Mouse (Mus musculus): ENCODE measurements around the gene Dnajb8. TPM values are rescaled to one million over a fixed set of nuclear protein-coding genes. Genes with fewer than 3 reads are reported as not detected.

Gene Dnajb8
- polyA plus RNA-seq, 1 experiment from 2014 or later, result not detected

DNA sequence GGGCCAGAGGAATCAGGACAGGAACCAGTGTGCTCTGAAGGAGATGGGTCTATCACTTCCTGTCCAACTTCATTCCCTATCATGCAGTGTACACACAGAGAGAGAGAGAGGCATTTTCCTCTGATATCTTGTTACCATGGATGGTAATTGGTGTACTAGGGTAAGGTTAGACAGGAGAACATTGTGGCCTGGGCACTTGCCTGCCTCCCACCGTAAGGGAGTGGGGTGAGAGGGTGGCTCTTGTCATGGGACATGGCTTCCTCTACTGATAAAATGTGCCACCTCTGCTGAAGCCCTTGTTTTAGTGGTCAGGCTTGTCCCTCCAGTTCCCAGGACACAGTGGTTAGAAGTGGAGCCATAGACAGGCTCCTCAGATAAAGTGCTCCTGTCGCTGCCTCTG, 45.9 kb downstream of the Dnajb8 start:
- no peaks in the 10 kb centered on the region for H3K9me3 ChIP-seq (ENCODE audit: control insufficient read depth, low read length)
- no peaks in the 10 kb centered on the region for H3K27me3 ChIP-seq (ENCODE audit: control insufficient read depth, insufficient read depth, low read length)
- peaks cover 9 to 12% of the 10 kb centered on the region in 2 experiments for H3K4me1 ChIP-seq (ENCODE audit: control insufficient read depth in 2 of 2, insufficient read depth in 2 of 2, low read length in 2 of 2)
- H3K27ac ChIP-seq (replicated peaks in 1 of 2; ENCODE audit: control insufficient read depth in 1 of 2, insufficient read depth in 1 of 2, low read depth in 2 of 2, low read length in 2 of 2), result no peak overlapping the region
- H3K4me2 ChIP-seq (ENCODE audit: low read length), result no peak overlapping the region
- no peaks in the 10 kb centered on the region for H3K36me3 ChIP-seq (ENCODE audit: control insufficient read depth, insufficient read depth, low read length)
- H3K4me3 ChIP-seq (ENCODE audit: control insufficient read depth in 1 of 2, insufficient read depth in 1 of 2, low read depth in 1 of 2, low read length in 2 of 2), result no peak overlapping the region
- H3K9ac ChIP-seq (ENCODE audit: low read length), result no peak overlapping the region
- WGBS, result 51% methylated on average over 2 of the region's 2 CpGs
- no peak for ATAC-seq (ENCODE audit: insufficient number of reproducible peaks, insufficient read depth, low FRiP score, low read depth)

- Histone ChIP-seq H3K27ac (replicated peaks in 1 of 2; ENCODE audit: control insufficient read depth in 1 of 2, insufficient read depth in 1 of 2, low read depth in 2 of 2, low read length in 2 of 2) (no peak overlapping the region), H3K27me3 (ENCODE audit: control insufficient read depth, insufficient read depth, low read length) (no peaks in the 10 kb centered on the region), H3K9ac (ENCODE audit: low read length) (no peak overlapping the region), H3K36me3 (ENCODE audit: control insufficient read depth, insufficient read depth, low read length) (no peaks in the 10 kb centered on the region), H3K4me2 (ENCODE audit: low read length) (no peak overlapping the region), H3K4me1 (ENCODE audit: control insufficient read depth in 2 of 2, insufficient read depth in 2 of 2, low read length in 2 of 2) (no peaks in the 10 kb centered on the region), H3K4me3 (ENCODE audit: control insufficient read depth in 1 of 2, insufficient read depth in 1 of 2, low read depth in 1 of 2, low read length in 2 of 2) (no peak overlapping the region), H3K9me3 (ENCODE audit: control insufficient read depth, low read length) (no peaks in the 10 kb centered on the region)
- WGBS, result 94% methylated on average over 6 of the region's 6 CpGs
- ATAC-seq (ENCODE audit: insufficient number of reproducible peaks, insufficient read depth, low FRiP score, low read depth), result no peak
These were observed 52.6 kb downstream of the Dnajb8 start for GRCm38 (mm10) chr6:88274623-88275022.

- H3K27me3 ChIP-seq (ENCODE audit: control insufficient read depth, insufficient read depth, low read length), result no peaks in the 10 kb centered on the region
- no peak for ATAC-seq (ENCODE audit: insufficient number of reproducible peaks, insufficient read depth, low FRiP score, low read depth)
- H3K27ac ChIP-seq (replicated peaks in 1 of 2; ENCODE audit: control insufficient read depth in 1 of 2, insufficient read depth in 1 of 2, low read depth in 2 of 2, low read length in 2 of 2), result no peak overlapping the region
- no peak overlapping the region for H3K4me3 ChIP-seq (ENCODE audit: control insufficient read depth in 1 of 2, insufficient read depth in 1 of 2, low read depth in 1 of 2, low read length in 2 of 2)
- no peaks in the 10 kb centered on the region for H3K4me1 ChIP-seq (ENCODE audit: control insufficient read depth in 2 of 2, insufficient read depth in 2 of 2, low read length in 2 of 2)
- H3K4me2 ChIP-seq (ENCODE audit: low read length), result no peak overlapping the region
- H3K9ac ChIP-seq (ENCODE audit: low read length), result no peak overlapping the region
- no peaks in the 10 kb centered on the region for H3K36me3 ChIP-seq (ENCODE audit: control insufficient read depth, insufficient read depth, low read length)
- WGBS, result 70% methylated on average over 4 of the region's 4 CpGs
- H3K9me3 ChIP-seq (ENCODE audit: control insufficient read depth, low read length), result no peaks in the 10 kb centered on the region
These were observed 54.2 kb downstream of the Dnajb8 start for GRCm38 (mm10) chr6:88276221-88276620.

- Histone ChIP-seq H3K4me1 (ENCODE audit: control insufficient read depth in 2 of 2, insufficient read depth in 2 of 2, low read length in 2 of 2) (no peaks in the 10 kb centered on the region), H3K27me3 (ENCODE audit: control insufficient read depth, insufficient read depth, low read length) (no peaks in the 10 kb centered on the region), H3K4me3 (ENCODE audit: control insufficient read depth in 1 of 2, insufficient read depth in 1 of 2, low read depth in 1 of 2, low read length in 2 of 2) (no peak overlapping the region), H3K9me3 (ENCODE audit: control insufficient read depth, low read length) (no peaks in the 10 kb centered on the region), H3K9ac (ENCODE audit: low read length) (no peak overlapping the region), H3K4me2 (ENCODE audit: low read length) (no peak overlapping the region), H3K36me3 (ENCODE audit: control insufficient read depth, insufficient read depth, low read length) (no peaks in the 10 kb centered on the region), H3K27ac (replicated peaks in 1 of 2; ENCODE audit: control insufficient read depth in 1 of 2, insufficient read depth in 1 of 2, low read depth in 2 of 2, low read length in 2 of 2) (no peak overlapping the region)
- WGBS, result 88% methylated on average over 4 of the region's 4 CpGs
- ATAC-seq (ENCODE audit: insufficient number of reproducible peaks, insufficient read depth, low FRiP score, low read depth), result no peak
These were observed 55.2 kb downstream of the Dnajb8 start for GRCm38 (mm10) chr6:88277242-88277641.

DNA sequence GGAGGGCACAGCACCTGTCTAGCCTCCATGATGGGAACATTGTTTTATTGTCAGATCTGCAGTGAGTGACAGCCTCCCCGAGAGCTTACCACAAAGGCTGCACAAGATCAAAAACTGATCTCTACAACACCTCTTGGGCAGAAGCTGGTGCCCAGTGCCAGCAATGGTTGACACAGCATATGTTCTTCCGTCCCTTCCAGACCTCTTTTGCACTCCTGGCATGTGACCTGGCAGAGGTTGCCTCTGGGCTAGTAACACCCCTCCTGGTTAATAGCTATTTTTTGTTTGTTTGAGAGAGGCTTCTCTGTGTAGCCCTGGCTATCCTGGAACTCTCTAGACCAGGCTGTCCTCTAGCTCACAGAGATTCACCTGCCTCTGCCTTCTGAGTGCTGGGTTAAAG, 56.1 kb downstream of the Dnajb8 start:
- H3K4me3 ChIP-seq (ENCODE audit: control insufficient read depth in 1 of 2, insufficient read depth in 1 of 2, low read depth in 1 of 2, low read length in 2 of 2), result no peak overlapping the region
- 90% methylated on average over 2 of the region's 2 CpGs for WGBS
- H3K36me3 ChIP-seq (ENCODE audit: control insufficient read depth, insufficient read depth, low read length), result no peaks in the 10 kb centered on the region
- H3K27ac ChIP-seq (replicated peaks in 1 of 2; ENCODE audit: control insufficient read depth in 1 of 2, insufficient read depth in 1 of 2, low read depth in 2 of 2, low read length in 2 of 2), result no peak overlapping the region
- H3K4me1 ChIP-seq (ENCODE audit: control insufficient read depth in 2 of 2, insufficient read depth in 2 of 2, low read length in 2 of 2), result no peaks in the 10 kb centered on the region
- no peak overlapping the region for H3K9ac ChIP-seq (ENCODE audit: low read length)
- no peak overlapping the region for H3K4me2 ChIP-seq (ENCODE audit: low read length)
- H3K9me3 ChIP-seq (ENCODE audit: control insufficient read depth, low read length), result no peaks in the 10 kb centered on the region
- H3K27me3 ChIP-seq (ENCODE audit: control insufficient read depth, insufficient read depth, low read length), result no peaks in the 10 kb centered on the region
- no peak for ATAC-seq (ENCODE audit: insufficient number of reproducible peaks, insufficient read depth, low FRiP score, low read depth)

DNA sequence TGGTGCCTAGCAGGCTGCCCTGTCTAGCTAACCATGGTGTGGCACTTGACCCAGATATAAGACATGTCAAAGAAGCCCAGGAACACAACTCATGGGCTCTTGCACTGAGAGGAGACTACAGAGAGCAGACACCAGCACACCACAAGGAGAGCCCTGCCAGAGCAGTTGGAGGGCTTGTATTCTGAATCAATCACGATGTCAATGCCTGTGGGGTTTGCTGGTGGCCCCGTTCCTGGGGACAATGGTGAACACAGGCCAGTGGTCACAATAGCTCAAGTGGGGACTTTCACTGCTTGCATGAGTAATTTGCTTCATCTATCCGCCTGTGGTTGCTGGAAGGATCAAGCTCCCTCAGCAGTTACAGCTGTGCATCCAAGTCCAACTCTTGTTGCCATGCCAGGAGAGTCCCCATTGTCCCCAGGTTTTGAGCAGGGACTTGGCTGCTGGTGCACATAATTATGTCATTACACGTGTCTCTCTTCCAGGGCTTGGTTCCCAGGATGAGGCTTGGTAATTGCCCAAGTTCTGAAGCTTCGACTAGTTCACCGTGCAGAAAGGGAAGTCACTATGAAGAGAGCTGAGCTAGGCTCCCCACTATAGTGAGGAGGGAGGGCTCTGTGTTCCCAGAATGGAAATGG, 68.2 kb downstream of the Dnajb8 start:
- no peak overlapping the region for H3K9ac ChIP-seq (ENCODE audit: low read length)
- no peaks in the 10 kb centered on the region for H3K27me3 ChIP-seq (ENCODE audit: control insufficient read depth, insufficient read depth, low read length)
- no peak for ATAC-seq (ENCODE audit: insufficient number of reproducible peaks, insufficient read depth, low FRiP score, low read depth)
- H3K4me3 ChIP-seq (ENCODE audit: control insufficient read depth in 1 of 2, insufficient read depth in 1 of 2, low read depth in 1 of 2, low read length in 2 of 2), result no peak overlapping the region
- no peaks in the 10 kb centered on the region for H3K9me3 ChIP-seq (ENCODE audit: control insufficient read depth, low read length)
- no peak overlapping the region for H3K4me2 ChIP-seq (ENCODE audit: low read length)
- no peak overlapping the region for H3K27ac ChIP-seq (replicated peaks in 1 of 2; ENCODE audit: control insufficient read depth in 1 of 2, insufficient read depth in 1 of 2, low read depth in 2 of 2, low read length in 2 of 2)
- no peaks in the 10 kb centered on the region for H3K4me1 ChIP-seq (ENCODE audit: control insufficient read depth in 2 of 2, insufficient read depth in 2 of 2, low read length in 2 of 2)
- WGBS, result 84% methylated on average over 6 of the region's 6 CpGs
- H3K36me3 ChIP-seq (ENCODE audit: control insufficient read depth, insufficient read depth, low read length), result no peaks in the 10 kb centered on the region

- Histone ChIP-seq H3K4me2 (ENCODE audit: low read length) (no peak overlapping the region), H3K9me3 (ENCODE audit: control insufficient read depth, low read length) (no peaks in the 10 kb centered on the region), H3K4me1 (ENCODE audit: control insufficient read depth in 2 of 2, insufficient read depth in 2 of 2, low read length in 2 of 2) (no peaks in the 10 kb centered on the region), H3K4me3 (ENCODE audit: control insufficient read depth in 1 of 2, insufficient read depth in 1 of 2, low read depth in 1 of 2, low read length in 2 of 2) (no peak overlapping the region), H3K27ac (replicated peaks in 1 of 2; ENCODE audit: control insufficient read depth in 1 of 2, insufficient read depth in 1 of 2, low read depth in 2 of 2, low read length in 2 of 2) (no peak overlapping the region), H3K9ac (ENCODE audit: low read length) (no peak overlapping the region), H3K27me3 (ENCODE audit: control insufficient read depth, insufficient read depth, low read length) (no peaks in the 10 kb centered on the region), H3K36me3 (ENCODE audit: control insufficient read depth, insufficient read depth, low read length) (no peaks in the 10 kb centered on the region)
- 68% methylated on average over 4 of the region's 4 CpGs for WGBS
- no peak for ATAC-seq (ENCODE audit: insufficient number of reproducible peaks, insufficient read depth, low FRiP score, low read depth)
These were observed 70.3 kb downstream of the Dnajb8 start for GRCm38 (mm10) chr6:88292274-88292909.

DNA sequence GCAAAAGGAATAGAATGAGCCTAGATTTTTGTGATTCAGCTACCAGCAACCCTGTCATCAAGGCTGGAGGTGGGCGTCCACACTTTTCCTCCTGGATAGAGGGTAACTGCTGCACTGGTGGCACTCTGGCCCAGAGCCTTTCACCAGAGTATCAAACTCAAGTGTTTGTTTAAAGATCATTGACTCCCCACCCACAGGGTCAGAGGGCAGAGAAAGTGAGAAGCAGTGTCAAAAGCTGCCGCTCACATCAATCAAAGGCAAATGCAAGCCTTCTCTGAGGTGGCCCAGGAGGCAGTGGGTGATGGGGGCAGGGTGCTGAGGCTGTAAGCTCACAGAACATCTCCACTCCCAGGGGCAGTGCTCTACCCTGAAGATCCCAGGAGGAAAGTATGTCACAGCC, 77.4 kb downstream of the Dnajb8 start:
- H3K9me3 ChIP-seq (ENCODE audit: control insufficient read depth, low read length), result no peaks in the 10 kb centered on the region
- no peak for ATAC-seq (ENCODE audit: insufficient number of reproducible peaks, insufficient read depth, low FRiP score, low read depth)
- 67% methylated on average over 2 of the region's 2 CpGs for WGBS
- no peaks in the 10 kb centered on the region for H3K36me3 ChIP-seq (ENCODE audit: control insufficient read depth, insufficient read depth, low read length)
- H3K9ac ChIP-seq (ENCODE audit: low read length), result no peak overlapping the region
- H3K4me2 ChIP-seq (ENCODE audit: low read length), result no peak overlapping the region
- H3K27ac ChIP-seq (replicated peaks in 1 of 2; ENCODE audit: control insufficient read depth in 1 of 2, insufficient read depth in 1 of 2, low read depth in 2 of 2, low read length in 2 of 2), result no peak overlapping the region
- no peaks in the 10 kb centered on the region for H3K27me3 ChIP-seq (ENCODE audit: control insufficient read depth, insufficient read depth, low read length)
- H3K4me1 ChIP-seq (ENCODE audit: control insufficient read depth in 2 of 2, insufficient read depth in 2 of 2, low read length in 2 of 2), result peaks cover 11 to 14% of the 10 kb centered on the region in 2 experiments
- H3K4me3 ChIP-seq (ENCODE audit: control insufficient read depth in 1 of 2, insufficient read depth in 1 of 2, low read depth in 1 of 2, low read length in 2 of 2), result no peak overlapping the region
